Mouse (Mus musculus) liver, embryonic 12.5 days (tissue): ENCODE results near the gene Zbtb3. TPM values are rescaled to one million over a fixed set of nuclear protein-coding genes. Genes with fewer than 3 reads are reported as not detected.
A peak's percentile ranks its signal among the peaks of the same experiment; 100 is the strongest.

ENCODE experiments used
- ATAC-seq: fragments of 200-750 bp; cut with Nextera tagmentation; 2 replicates; pipeline ENCODE4 v1.8.0; 2017; ENCODE audit warnings: moderate number of reproducible peaks, mild to moderate bottlenecking, moderate library complexity
- H3K27ac ChIP-seq: fragments of 300-500 bp; sonication (generic); 2 replicates; pipeline ENCODE4 v1.5.1; 2016; ENCODE audit warnings: mild to moderate bottlenecking
- H3K27me3 ChIP-seq: fragments of 300-500 bp; sonication (generic); replicated peaks from 2 replicates; pipeline ENCODE4 v1.6.1; 2016; ENCODE audit warnings: mild to moderate bottlenecking, moderate library complexity
- H3K36me3 ChIP-seq: fragments of 300-500 bp; sonication (generic); 2 replicates; pipeline ENCODE4 v1.6.1; 2016; ENCODE audit warnings: mild to moderate bottlenecking, moderate library complexity
- H3K4me1 ChIP-seq: fragments of 300-500 bp; sonication (generic); 2 replicates; pipeline ENCODE4 v1.6.1; 2016
- H3K4me2 ChIP-seq: fragments of 300-500 bp; sonication (generic); 2 replicates; pipeline ENCODE4 v1.6.1; 2016; ENCODE audit warnings: mild to moderate bottlenecking, moderate library complexity
- H3K4me3 ChIP-seq: fragments of 300-500 bp; sonication (generic); 2 replicates; pipeline ENCODE4 v1.5.1; 2016; ENCODE audit warnings: mild to moderate bottlenecking, moderate library complexity
- H3K9ac ChIP-seq: fragments of 300-500 bp; sonication (generic); 2 replicates; pipeline ENCODE4 v1.6.1; 2016; ENCODE audit warnings: mild to moderate bottlenecking, moderate library complexity
- H3K9me3 ChIP-seq: fragments of 300-500 bp; sonication (generic); replicated peaks from 2 replicates; pipeline ENCODE4 v1.6.1; 2016; ENCODE audit warnings: mild to moderate bottlenecking, moderate library complexity
- whole genome bisulfite sequencing: fragments of 180-500 bp; shearing (Covaris S2); methylation state at CpG from one replicate; pipeline ENCODE4 v1.1.7; 2016; ENCODE audit not compliant: insufficient replicate concordance; 5-methylcytosine and 5-hydroxymethylcytosine counted together
- polyA plus RNA-seq: library from polyadenylated mRNA; unstranded; fragments of >200 nt; fragmentation: Nextera tagmentation; extraction: Ambion mirVana; gene quantifications from 2 replicates; pipeline ENCODE4 v1.2.1, GENCODE M21; 2016

Zbtb3 gene
- polyA plus RNA-seq, 1 experiment from 2014 or later, result 2.8 TPM

DNA sequence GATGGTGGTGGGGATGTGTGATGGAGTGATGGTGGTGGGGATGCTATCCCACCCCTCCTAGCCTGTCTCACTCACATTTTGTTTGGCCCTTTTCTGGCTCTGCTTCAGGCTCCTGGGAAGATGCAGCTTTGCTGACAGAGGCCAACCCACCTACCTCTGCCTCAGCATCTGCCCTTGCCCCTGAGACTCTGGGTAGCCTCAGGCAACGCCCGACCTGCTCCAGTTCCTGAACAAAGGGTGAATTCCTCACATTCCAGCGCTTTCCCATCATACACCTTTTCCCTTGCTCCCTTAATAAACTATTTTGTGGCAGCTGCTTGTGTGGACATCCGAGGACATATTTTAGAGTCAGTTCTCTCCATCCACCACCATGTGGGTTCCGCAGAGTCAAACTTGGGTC is 46.0 kb downstream of the Zbtb3 start:
- H3K36me3 ChIP-seq, result peaks cover 41% of the 10 kb centered on the region
- WGBS, result 77% methylated on average over 5 of the region's 5 CpGs

DNA sequence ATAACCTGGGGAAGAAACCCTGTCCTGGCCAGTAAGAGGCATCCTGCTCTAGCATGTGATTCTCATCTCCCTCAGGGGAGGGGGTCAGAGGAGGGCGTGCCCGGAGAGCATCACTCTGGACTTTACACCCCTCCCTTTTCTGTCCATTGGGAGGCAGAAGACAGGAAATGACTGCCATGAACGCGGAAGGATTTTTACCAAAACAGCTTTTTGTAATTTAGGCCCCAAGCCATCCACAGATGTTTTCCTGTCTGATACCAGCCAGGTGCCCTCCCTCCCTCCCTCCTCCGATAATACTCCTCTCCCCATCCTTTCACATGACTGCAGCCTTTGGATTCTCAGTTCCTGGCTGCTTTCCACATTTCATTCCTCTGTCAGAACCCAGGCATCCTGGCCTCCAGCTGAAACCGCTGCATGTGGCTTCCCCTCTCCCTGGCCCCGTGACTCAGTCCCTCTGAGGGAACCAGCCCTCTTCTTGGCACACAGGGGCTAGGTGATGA is 48.1 kb downstream of the Zbtb3 start, which contains the start of gene Lrrn4cl:
Gene Lrrn4cl, plus strand, starts transcription at position 367 of the 500 bp plus-strand sequence.
- 0 out of 2 replicates have a peak, but pooled peaks have one; percentile 32 for ATAC-seq

More for the DNA sequence above, 46.0 kb downstream of the Zbtb3 start:
- Histone ChIP-seq H3K9me3 (no peaks in the 10 kb centered on the region), H3K4me2 (no peak overlapping the region), H3K4me1 (peaks cover 2% of the 10 kb centered on the region; the same call in 1 of the 2 replicates), H3K27ac (no peak overlapping the region), H3K27me3 (0 out of 2 replicates have a peak, but pooled peaks cover 4% of the 10 kb centered on the region), H3K9ac (no peak overlapping the region), H3K4me3 (no peak overlapping the region)
- ATAC-seq, result no peak

DNA sequence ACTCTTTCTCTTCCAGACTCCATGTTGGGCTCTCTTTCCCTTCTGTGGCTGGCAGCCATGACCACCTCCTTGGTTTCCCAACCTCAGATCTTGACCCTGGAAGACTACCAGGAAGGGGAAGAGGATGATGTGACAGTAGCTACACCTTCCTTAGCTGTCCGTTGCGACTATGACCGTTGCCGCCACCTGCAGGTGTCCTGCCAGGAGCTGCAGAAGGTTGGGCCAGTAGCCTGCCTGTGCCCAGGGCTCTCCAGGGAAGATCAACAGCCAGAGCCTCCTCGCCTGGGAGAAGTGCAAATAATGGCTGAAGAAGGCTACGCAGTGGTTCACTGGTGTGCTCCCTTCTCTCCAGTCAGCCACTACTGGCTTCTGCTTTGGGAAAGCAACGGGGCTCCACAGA is 49.3 kb downstream of the Zbtb3 start:
- H3K4me3 ChIP-seq, result no peak overlapping the region

More for the DNA sequence above, 48.1 kb downstream of the Zbtb3 start, which contains the start of gene Lrrn4cl:
- peaks cover 33% of the 10 kb centered on the region for H3K36me3 ChIP-seq
- 0 out of 2 replicates have a peak, but pooled peaks cover 4% of the 10 kb centered on the region for H3K27me3 ChIP-seq
- H3K4me2 ChIP-seq, result no peak within 1 kb of the TSS
- no peak within 1 kb of the TSS for H3K4me3 ChIP-seq
- 42% methylated on average over 7 of the region's 7 CpGs for WGBS
- no peak within 1 kb of the TSS for H3K9ac ChIP-seq
- H3K4me1 ChIP-seq, result peaks cover 2% of the 10 kb centered on the region; the same call in 1 of the 2 replicates
- H3K9me3 ChIP-seq, result no peaks in the 10 kb centered on the region
- H3K27ac ChIP-seq, result no peak within 1 kb of the TSS

DNA sequence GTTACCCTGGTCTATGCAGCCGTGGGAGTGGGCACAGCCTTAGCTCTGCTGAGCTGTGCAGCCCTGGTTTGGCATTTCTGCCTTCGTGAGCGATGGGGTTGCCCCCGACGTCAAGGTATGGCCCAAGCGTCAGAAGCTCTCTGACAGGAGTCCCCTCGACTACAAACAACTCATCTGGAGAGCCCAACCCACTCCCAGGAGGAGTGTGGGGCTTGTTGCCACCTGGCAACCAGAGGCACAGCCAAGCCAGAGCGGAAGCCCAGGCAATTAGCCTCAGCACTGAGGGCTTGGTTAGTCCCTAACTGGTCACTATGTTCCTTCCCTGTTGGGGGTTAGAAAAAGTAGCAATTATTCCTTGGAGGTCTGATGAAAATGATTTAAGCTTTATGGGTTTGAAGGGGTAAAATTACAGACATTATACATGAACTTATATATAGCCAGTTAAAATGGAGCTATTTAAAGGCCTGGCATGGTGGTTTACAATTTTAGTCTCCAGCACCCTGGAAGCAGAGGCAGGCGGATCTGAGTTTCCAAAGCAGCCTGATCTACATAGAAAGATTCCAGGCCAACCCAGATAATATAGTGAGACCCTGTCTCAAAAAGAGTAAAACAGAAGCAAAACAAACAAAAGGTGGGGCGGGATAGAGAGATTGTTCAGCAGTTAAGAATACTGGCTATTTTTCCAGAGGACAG is 50.0 kb downstream of the Zbtb3 start:
- H3K9ac ChIP-seq, result no peak overlapping the region
- peaks cover 2% of the 10 kb centered on the region; the same call in 1 of the 2 replicates for H3K4me1 ChIP-seq
- H3K27me3 ChIP-seq, result 0 out of 2 replicates have a peak, but pooled peaks cover 7% of the 10 kb centered on the region
- no peak overlapping the region for H3K27ac ChIP-seq
- no peak overlapping the region for H3K4me3 ChIP-seq
- WGBS, result 49% methylated on average over 10 of the region's 10 CpGs
- no peaks in the 10 kb centered on the region for H3K9me3 ChIP-seq
- no peak overlapping the region for H3K4me2 ChIP-seq
- H3K36me3 ChIP-seq, result peaks cover 14% of the 10 kb centered on the region
- ATAC-seq, result no peak

More for the DNA sequence above, 49.3 kb downstream of the Zbtb3 start:
- Histone ChIP-seq H3K4me1 (peaks cover 2% of the 10 kb centered on the region; the same call in 1 of the 2 replicates), H3K36me3 (peaks cover 21% of the 10 kb centered on the region), H3K4me2 (no peak overlapping the region), H3K27me3 (0 out of 2 replicates have a peak, but pooled peaks cover 7% of the 10 kb centered on the region), H3K9me3 (no peaks in the 10 kb centered on the region), H3K9ac (no peak overlapping the region), H3K27ac (no peak overlapping the region)
- no peak for ATAC-seq
- WGBS, result 43% methylated on average over 7 of the region's 7 CpGs

DNA sequence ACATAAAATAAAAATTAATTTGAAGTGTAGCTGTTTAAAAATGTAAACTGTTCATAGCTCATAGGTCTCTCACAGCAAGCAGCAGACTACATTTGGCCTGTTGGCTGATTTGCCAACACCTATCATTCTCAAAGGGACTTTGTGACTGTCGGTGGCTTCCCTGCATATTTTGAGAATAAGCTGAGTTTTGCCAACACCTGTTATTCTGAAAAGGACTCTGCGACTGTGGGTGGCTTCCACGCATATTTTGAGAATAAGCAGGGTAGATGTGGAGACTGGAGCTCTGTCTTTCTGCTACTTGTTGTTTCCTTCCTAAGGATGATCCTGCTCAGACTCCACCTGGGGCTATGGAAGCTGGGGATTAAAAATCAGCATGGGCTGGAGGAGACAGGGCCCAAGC is 50.8 kb downstream of the Zbtb3 start:
- ATAC-seq, result no peak

More for the DNA sequence above, 50.8 kb downstream of the Zbtb3 start:
- Histone ChIP-seq H3K27me3 (0 out of 2 replicates have a peak, but pooled peaks cover 7% of the 10 kb centered on the region), H3K36me3 (peaks cover 7% of the 10 kb centered on the region), H3K9me3 (no peaks in the 10 kb centered on the region), H3K9ac (no peak overlapping the region), H3K4me3 (no peak overlapping the region), H3K4me1 (peaks cover 2% of the 10 kb centered on the region; the same call in 1 of the 2 replicates), H3K4me2 (no peak overlapping the region), H3K27ac (no peak overlapping the region)
- 71% methylated on average over 3 of the region's 3 CpGs for WGBS

Other genes starting within 250 kb of the Zbtb3 start
- 1.6 and 1.7 TPM in 2 replicates for gene Slc22a8, start 211.3 kb upstream of the Zbtb3 start, polyA plus RNA-seq
- gene Slc22a6, start 184.5 kb upstream of the Zbtb3 start, polyA plus RNA-seq, result not detected in 2 replicates
- not detected in 2 replicates for gene Chrm1, start 138.8 kb upstream of the Zbtb3 start, polyA plus RNA-seq
- gene Slc3a2, start 79.2 kb upstream of the Zbtb3 start, polyA plus RNA-seq, result 133 and 141 TPM in 2 replicates
- gene Wdr74, start 66.7 kb upstream of the Zbtb3 start, polyA plus RNA-seq, result 87.1 and 95.9 TPM in 2 replicates
- 2.1 and 2.3 TPM in 2 replicates for gene 1700092M07Rik, start 61.8 kb upstream of the Zbtb3 start, polyA plus RNA-seq
- 56.2 and 58.4 TPM in 2 replicates for gene Stx5a, start 61.1 kb upstream of the Zbtb3 start, polyA plus RNA-seq
- 116 and 130 TPM in 2 replicates for gene Nxf1, start 45.5 kb upstream of the Zbtb3 start, polyA plus RNA-seq
- gene Tmem223, start 31.6 kb upstream of the Zbtb3 start, polyA plus RNA-seq, result 77.4 and 80.0 TPM in 2 replicates
- 99.1 and 104 TPM in 2 replicates for gene Tmem179b, start 28.1 kb upstream of the Zbtb3 start, polyA plus RNA-seq
- 21.8 and 23.1 TPM in 2 replicates for gene Taf6l, start 16.1 kb upstream of the Zbtb3 start, polyA plus RNA-seq
- 105 and 110 TPM in 2 replicates for gene Polr2g, start 4.0 kb upstream of the Zbtb3 start, polyA plus RNA-seq
- 29.6 and 31.6 TPM in 2 replicates for gene Ttc9c, start 16.8 kb downstream of the Zbtb3 start, polyA plus RNA-seq
- 3.5 and 3.6 TPM in 2 replicates for gene Hnrnpul2, start 17.5 kb downstream of the Zbtb3 start, polyA plus RNA-seq
- 0.26 TPM in 1 of 2 replicates, not detected in the other for gene AC129217.1, start 27.2 kb downstream of the Zbtb3 start, polyA plus RNA-seq
- 37.0 and 45.2 TPM in 2 replicates for gene Bscl2, start 34.9 kb downstream of the Zbtb3 start, polyA plus RNA-seq
- gene Gng3, start 36.6 kb downstream of the Zbtb3 start, polyA plus RNA-seq, result 0.62 and 0.65 TPM in 2 replicates
- 0.11 TPM in 1 of 2 replicates, not detected in the other for gene Lrrn4cl, start 48.2 kb downstream of the Zbtb3 start, polyA plus RNA-seq
- 133 and 135 TPM in 2 replicates for gene Ubxn1, start 68.9 kb downstream of the Zbtb3 start, polyA plus RNA-seq
- 40.6 and 43.4 TPM in 2 replicates for gene Uqcc3, start 78.4 kb downstream of the Zbtb3 start, polyA plus RNA-seq
- 76.1 and 80.4 TPM in 2 replicates for gene Lbhd1, start 81.2 kb downstream of the Zbtb3 start, polyA plus RNA-seq
- gene Gm49403, start 81.4 kb downstream of the Zbtb3 start, polyA plus RNA-seq, result not detected in 2 replicates
- 107 and 111 TPM in 2 replicates for gene 1810009A15Rik, start 86.3 kb downstream of the Zbtb3 start, polyA plus RNA-seq
- not detected in 2 replicates for gene Gm49416, start 86.4 kb downstream of the Zbtb3 start, polyA plus RNA-seq
- 39.9 and 40.8 TPM in 2 replicates for gene Ints5, start 90.5 kb downstream of the Zbtb3 start, polyA plus RNA-seq
- gene Ganab, start 95.5 kb downstream of the Zbtb3 start, polyA plus RNA-seq, result 61.9 TPM in 2 replicates
- gene B3gat3, start 117.8 kb downstream of the Zbtb3 start, polyA plus RNA-seq, result 28.4 and 31.7 TPM in 2 replicates
- gene Rom1, start 126.8 kb downstream of the Zbtb3 start, polyA plus RNA-seq, result 3.0 and 3.4 TPM in 2 replicates
- gene Eml3, start 127.0 kb downstream of the Zbtb3 start, polyA plus RNA-seq, result 21.3 and 23.0 TPM in 2 replicates
- gene Mta2, start 139.3 kb downstream of the Zbtb3 start, polyA plus RNA-seq, result 138 and 140 TPM in 2 replicates
- gene Tut1, start 151.3 kb downstream of the Zbtb3 start, polyA plus RNA-seq, result 26.0 and 27.7 TPM in 2 replicates
- 358 and 366 TPM in 2 replicates for gene Eef1g, start 164.5 kb downstream of the Zbtb3 start, polyA plus RNA-seq
- gene Ahnak, start 186.7 kb downstream of the Zbtb3 start, polyA plus RNA-seq, result 1.8 and 2.0 TPM in 2 replicates